Mouse (Mus musculus) myocyte (in vitro differentiated cells): ENCODE results near the gene Scrt2.

Source experiments
- CEBPB ChIP-seq: IDR thresholded peaks from 2 replicates; pipeline ENCODE4 v1.6.1; 2011; ENCODE audit warnings: mild to moderate bottlenecking, moderate library complexity; ENCODE audit not compliant: poor library complexity, insufficient read depth, severe bottlenecking
- E2F4 ChIP-seq: IDR thresholded peaks from one replicate; pipeline ENCODE4 v1.6.1; 2011; ENCODE audit warnings: mild to moderate bottlenecking, control low read depth, moderate library complexity; ENCODE audit not compliant: insufficient read depth
- MAX ChIP-seq: IDR thresholded peaks from one replicate; pipeline ENCODE4 v1.6.1; 2011; ENCODE audit warnings: low read depth, mild to moderate bottlenecking, control low read depth
- MYOD1 ChIP-seq, 3 experiments: IDR thresholded peaks; one replicate each; pipeline ENCODE4 v1.6.1; 2011; ENCODE audit warnings: control low read depth in 2 of 3, low read depth in 2 of 3, mild to moderate bottlenecking in 2 of 3, moderate library complexity in 1 of 3; ENCODE audit not compliant: insufficient read length in 2 of 3, control insufficient read depth in 1 of 3
- MYOG ChIP-seq, 3 experiments: IDR thresholded peaks; one replicate each; pipeline ENCODE4 v1.6.1; 2011; ENCODE audit warnings: control low read depth in 2 of 3, low read depth in 2 of 3, mild to moderate bottlenecking in 2 of 3; ENCODE audit not compliant: insufficient read length in 2 of 3, control insufficient read depth in 1 of 3, insufficient read depth in 1 of 3
- POLR2A ChIP-seq: IDR thresholded peaks from one replicate; pipeline ENCODE4 v1.6.1; 2011; ENCODE audit warnings: low read depth, mild to moderate bottlenecking, control low read depth, moderate library complexity; ENCODE audit not compliant: insufficient read length
- POLR2AphosphoS2 ChIP-seq: IDR thresholded peaks from one replicate; pipeline ENCODE4 v1.6.1; 2011; ENCODE audit warnings: low read depth, control low read depth; ENCODE audit not compliant: insufficient read length
- REST ChIP-seq: IDR thresholded peaks from one replicate; pipeline ENCODE4 v1.6.1; 2011; ENCODE audit warnings: mild to moderate bottlenecking, control low read depth, moderate library complexity; ENCODE audit not compliant: insufficient read depth, insufficient read length
- SRF ChIP-seq: IDR thresholded peaks from one replicate; pipeline ENCODE4 v1.6.1; 2011; ENCODE audit warnings: low read depth; ENCODE audit not compliant: control insufficient read depth, insufficient read length
- TCF12 ChIP-seq: IDR thresholded peaks from one replicate; pipeline ENCODE4 v1.6.1; 2011; ENCODE audit warnings: mild to moderate bottlenecking, control low read depth; ENCODE audit not compliant: poor library complexity, insufficient read depth, severe bottlenecking
- TCF3 ChIP-seq: IDR thresholded peaks from one replicate; pipeline ENCODE4 v1.6.1; 2011; ENCODE audit warnings: low read depth, control low read depth; ENCODE audit not compliant: insufficient read length
- USF1 ChIP-seq: IDR thresholded peaks from one replicate; pipeline ENCODE4 v1.6.1; 2011; ENCODE audit warnings: low read depth, mild to moderate bottlenecking, control low read depth, moderate library complexity

- TF ChIP-seq POLR2AphosphoS2 (no peak), POLR2A (no peak), TCF12 (no peak), MYOD1 (IDR thresholded peaks at IDR 0.05; ENCODE audit: control insufficient read depth in 1 of 3, insufficient read length in 2 of 3, low read depth in 2 of 3) (no peak), E2F4 (no peak), TCF3 (no peak), CEBPB (no peak), REST (no peak), MAX (no peak), MYOG (IDR thresholded peaks at IDR 0.05; ENCODE audit: control insufficient read depth in 1 of 3, insufficient read depth in 1 of 3, insufficient read length in 2 of 3, low read depth in 2 of 3) (no peak), USF1 (no peak), SRF (no peak)
Measured at GRCm38 (mm10) chr2:152047116-152048002, 34.0 kb upstream of the Scrt2 start.
